Mouse (Mus musculus) ES-E14 (cell line): ENCODE measurements around the gene Znrd1as.

Experiments used
- ZC3H11A ChIP-seq: IDR thresholded peaks from 2 replicates; pipeline ENCODE4 v1.6.1; 2012; ENCODE audit warnings: low read depth, mild to moderate bottlenecking, inconsistent platforms, low read length, borderline replicate concordance
- ZNF384 ChIP-seq: IDR thresholded peaks from 2 replicates; pipeline ENCODE4 v1.6.1; 2012; ENCODE audit warnings: low read depth, low read length, inconsistent platforms

GRCm38 (mm10) chr17:36981845-36982244 is 23.5 kb downstream of the Znrd1as start:
- TF ChIP-seq ZNF384: no peak
- no peak for TF ChIP-seq ZC3H11A
